Mouse (Mus musculus): ENCODE results near the gene Psg17. TPM values are rescaled to one million over a fixed set of nuclear protein-coding genes. Genes with fewer than 3 reads are reported as not detected.

Gene Psg17
- polyA plus RNA-seq, 2 experiments from 2014 or later = not detected

Other genes starting within 250 kb of the Psg17 start
- not detected for gene Psg23, start 205.1 kb downstream of the Psg17 start, polyA plus RNA-seq (2017; shearing (Covaris generic))
- not detected for gene Psg21, start 164.9 kb downstream of the Psg17 start, polyA plus RNA-seq (2017; shearing (Covaris generic))
- not detected for gene Psg20, start 135.4 kb downstream of the Psg17 start, polyA plus RNA-seq (2017; shearing (Covaris generic))
- gene Psg22, start 103.5 kb downstream of the Psg17 start, polyA plus RNA-seq (2017; shearing (Covaris generic)) = not detected
- not detected for gene Psg19, start 23.1 kb downstream of the Psg17 start, polyA plus RNA-seq (2017; shearing (Covaris generic))
- gene Mill2, start 18.4 kb upstream of the Psg17 start, polyA plus RNA-seq (2017; shearing (Covaris generic)) = under 1 TPM in 1 of 2 experiments, not detected in 1; 0.22 TPM
- gene Pglyrp1, start 49.7 kb upstream of the Psg17 start, polyA plus RNA-seq (2017; shearing (Covaris generic)) = 100 to 1,000 TPM; 246 to 259 TPM
- 1 to 10 TPM; 7.6 to 8.9 TPM for gene Ccdc61, start 88.8 kb upstream of the Psg17 start, polyA plus RNA-seq (2017; shearing (Covaris generic))
- gene Nova2, start 104.3 kb upstream of the Psg17 start, polyA plus RNA-seq (2017; shearing (Covaris generic)) = not detected
- not detected for gene Nanos2, start 165.8 kb upstream of the Psg17 start, polyA plus RNA-seq (2017; shearing (Covaris generic))
- gene Mypop, start 169.6 kb upstream of the Psg17 start, polyA plus RNA-seq (2017; shearing (Covaris generic)) = 1 to 10 TPM; 1.7 to 3.0 TPM
- gene Irf2bp1, start 182.4 kb upstream of the Psg17 start, polyA plus RNA-seq (2017; shearing (Covaris generic)) = 1 to 10 TPM; 2.0 to 2.4 TPM
- not detected for gene Foxa3, start 201.9 kb upstream of the Psg17 start, polyA plus RNA-seq (2017; shearing (Covaris generic))
- 1 to 10 TPM; 5.0 to 6.4 TPM for gene Sympk, start 202.8 kb upstream of the Psg17 start, polyA plus RNA-seq (2017; shearing (Covaris generic))
- not detected for gene Rsph6a, start 233.1 kb upstream of the Psg17 start, polyA plus RNA-seq (2017; shearing (Covaris generic))

Measured in CD4-positive, CD25-positive, alpha-beta regulatory T cell, adult 4 months (primary cell).